Mouse (Mus musculus) G1E (cell line): ENCODE measurements around the gene Zfp870.

Experiments
- CTCF ChIP-seq: IDR thresholded peaks from 2 replicates; pipeline ENCODE4 v1.5.1; 2012; ENCODE audit warnings: low read depth, low read length, inconsistent platforms, mixed read lengths
- GATA2 ChIP-seq: IDR thresholded peaks from 2 replicates; pipeline ENCODE4 v1.6.1; 2012; ENCODE audit warnings: low read depth, low read length, inconsistent platforms, borderline replicate concordance
- POLR2AphosphoS5 ChIP-seq: IDR thresholded peaks from 2 replicates; pipeline ENCODE4 v1.6.1; 2012; ENCODE audit warnings: low read depth, low read length, inconsistent platforms; ENCODE audit not compliant: insufficient replicate concordance
- TAL1 ChIP-seq: conservative IDR thresholded peaks from 2 replicates; pipeline ENCODE4 v1.6.1; 2012; ENCODE audit warnings: low read depth, low read length, inconsistent platforms, mixed read lengths

GRCm38 (mm10) chr17:32872091-32872490, 19.4 kb downstream of the Zfp870 start:
- TF ChIP-seq CTCF (no peak), TAL1 (no peak), GATA2 (no peak), POLR2AphosphoS5 (no peak)
